Mouse (Mus musculus) thymus, adult 2 months (tissue): ENCODE measurements around the gene Brat1. TPM values are rescaled to one million over a fixed set of nuclear protein-coding genes. Genes with fewer than 3 reads are reported as not detected.

Experiments used
- DNase-seq: peaks from one replicate; pipeline ENCODE4 v3.0.0; 2021
- H3K27ac ChIP-seq: fragments of 200-500 bp; 2 replicates; pipeline ENCODE4 v1.5.1; 2012; ENCODE audit warnings: low read length, control low read depth; ENCODE audit not compliant: control insufficient read depth, insufficient read depth
- H3K27me3 ChIP-seq: fragments of 200-500 bp; 2 replicates; pipeline ENCODE4 v1.6.1; 2012; ENCODE audit warnings: mild to moderate bottlenecking, low read length, moderate library complexity, mixed read lengths; ENCODE audit not compliant: control insufficient read depth, insufficient read depth
- H3K36me3 ChIP-seq: fragments of 200-500 bp; 2 replicates; pipeline ENCODE4 v1.6.1; 2012; ENCODE audit warnings: mild to moderate bottlenecking, low read length, moderate library complexity; ENCODE audit not compliant: control insufficient read depth, insufficient read depth
- H3K4me1 ChIP-seq: fragments of 200-500 bp; replicated peaks from 2 replicates; pipeline ENCODE4 v1.6.1; 2012; ENCODE audit warnings: low read length; ENCODE audit not compliant: control insufficient read depth, insufficient read depth
- H3K4me3 ChIP-seq: fragments of 200-500 bp; 2 replicates; pipeline ENCODE4 v1.5.1; 2012; ENCODE audit warnings: mild to moderate bottlenecking, low read length, control low read depth, moderate library complexity; ENCODE audit not compliant: control insufficient read depth, insufficient read depth
- CTCF ChIP-seq: fragments of 200-500 bp; IDR thresholded peaks from 2 replicates; pipeline ENCODE4 v1.5.1; 2012; ENCODE audit warnings: mild to moderate bottlenecking, control low read depth, low read length, moderate library complexity, borderline replicate concordance; ENCODE audit not compliant: control insufficient read depth, poor library complexity, insufficient read depth; ENCODE audit errors: extremely low read depth
- POLR2A ChIP-seq: fragments of 200-500 bp; IDR thresholded peaks from 2 replicates; pipeline ENCODE4 v1.6.1; 2012; ENCODE audit warnings: mild to moderate bottlenecking, low read length, control low read depth, moderate library complexity; ENCODE audit not compliant: control insufficient read depth, poor library complexity, insufficient read depth; ENCODE audit errors: extremely low read depth
- WGBS: fragments of 180-500 bp; shearing (Covaris S2); methylation state at CpG from one replicate; pipeline ENCODE4 v1.1.7; 2018; 5-methylcytosine and 5-hydroxymethylcytosine counted together
- polyA plus RNA-seq: library from polyadenylated mRNA; depleted of rRNA; stranded (reverse); fragments of >200 nt; gene quantifications from 2 replicates; pipeline ENCODE4 v1.2.3, GENCODE M21; 2012

Brat1 gene
- polyA plus RNA-seq, 1 experiment, result 65.1 TPM

- no peak for DNase-seq
- no peak overlapping the region for H3K4me3 ChIP-seq
- TF ChIP-seq POLR2A (no peak), CTCF (no peak)
- H3K27ac ChIP-seq, result no peak overlapping the region
- WGBS, result 95% methylated on average over 15 of the region's 15 CpGs
- no peaks in the 10 kb centered on the region for H3K36me3 ChIP-seq
- peaks cover 9% of the 10 kb centered on the region; the same call in 1 of the 2 replicates for H3K4me1 ChIP-seq
- H3K27me3 ChIP-seq, result no peaks in the 10 kb centered on the region
Observed at GRCm38 (mm10) chr5:140752041-140752440, 47.2 kb downstream of the Brat1 start.

GRCm38 (mm10) chr5:140752639-140753038 lies 47.8 kb downstream of the Brat1 start:
- Histone ChIP-seq H3K36me3 (no peaks in the 10 kb centered on the region), H3K4me3 (no peak overlapping the region), H3K27me3 (no peaks in the 10 kb centered on the region), H3K4me1 (peaks cover 9% of the 10 kb centered on the region; the same call in 1 of the 2 replicates), H3K27ac (no peak overlapping the region)
- no peak for DNase-seq
- TF ChIP-seq POLR2A, result no peak
- no peak for TF ChIP-seq CTCF
- WGBS, result 96% methylated on average over 3 of the region's 3 CpGs

- no peak for DNase-seq
- TF ChIP-seq POLR2A (no peak), CTCF (no peak)
- Histone ChIP-seq H3K27ac (no peak overlapping the region), H3K4me3 (no peak overlapping the region), H3K27me3 (no peaks in the 10 kb centered on the region), H3K4me1 (peaks cover 9% of the 10 kb centered on the region; the same call in 1 of the 2 replicates), H3K36me3 (no peaks in the 10 kb centered on the region)
- 93% methylated on average over 5 of the region's 5 CpGs for WGBS
Observed at GRCm38 (mm10) chr5:140753223-140753622, 48.4 kb downstream of the Brat1 start.

- no peak overlapping the region for H3K4me3 ChIP-seq
- H3K36me3 ChIP-seq, result no peaks in the 10 kb centered on the region; the same call in 1 of the 2 replicates
- WGBS, result 97% methylated on average over 8 of the region's 8 CpGs
Observed at GRCm38 (mm10) chr5:140758864-140759263, 54.1 kb downstream of the Brat1 start.

GRCm38 (mm10) chr5:140762540-140762939 lies 57.7 kb downstream of the Brat1 start:
- no peaks in the 10 kb centered on the region for H3K27me3 ChIP-seq
- no peak overlapping the region for H3K27ac ChIP-seq
- no peak for DNase-seq
- 87% methylated on average over 4 of the region's 4 CpGs for WGBS
- H3K4me3 ChIP-seq, result no peak overlapping the region
- no peaks in the 10 kb centered on the region; the same call in 1 of the 2 replicates for H3K36me3 ChIP-seq
- TF ChIP-seq POLR2A (no peak), CTCF (no peak)
- H3K4me1 ChIP-seq, result peaks cover 26% of the 10 kb centered on the region

More at GRCm38 (mm10) chr5:140758864-140759263, 54.1 kb downstream of the Brat1 start:
- H3K4me1 ChIP-seq, result peaks cover 12% of the 10 kb centered on the region
- no peak for DNase-seq
- no peak for TF ChIP-seq CTCF
- TF ChIP-seq POLR2A, result no peak
- H3K27ac ChIP-seq, result no peak overlapping the region
- H3K27me3 ChIP-seq, result no peaks in the 10 kb centered on the region

- Histone ChIP-seq H3K27me3 (no peaks in the 10 kb centered on the region), H3K36me3 (no peaks in the 10 kb centered on the region; the same call in 1 of the 2 replicates), H3K27ac (peak overlapping the region; percentile 30; the same call in 1 of the 2 replicates), H3K4me3 (no peak overlapping the region), H3K4me1 (peaks cover 28% of the 10 kb centered on the region)
- no peak for DNase-seq
- WGBS, result 47% methylated on average over 6 of the region's 6 CpGs
- TF ChIP-seq CTCF (no peak), POLR2A (no peak)
Observed at GRCm38 (mm10) chr5:140764921-140765613, 60.3 kb downstream of the Brat1 start.

- WGBS, result 86% methylated on average over 4 of the region's 4 CpGs
- TF ChIP-seq POLR2A, result no peak
- no peak for TF ChIP-seq CTCF
- Histone ChIP-seq H3K36me3 (no peaks in the 10 kb centered on the region), H3K27me3 (no peaks in the 10 kb centered on the region), H3K4me1 (peaks cover 28% of the 10 kb centered on the region), H3K4me3 (no peak overlapping the region), H3K27ac (no peak overlapping the region)
- no peak for DNase-seq
Observed at GRCm38 (mm10) chr5:140766566-140766965, 61.8 kb downstream of the Brat1 start.
